ENCODE assay signal across 23 mouse cellular contexts in the genomic region with DNA sequence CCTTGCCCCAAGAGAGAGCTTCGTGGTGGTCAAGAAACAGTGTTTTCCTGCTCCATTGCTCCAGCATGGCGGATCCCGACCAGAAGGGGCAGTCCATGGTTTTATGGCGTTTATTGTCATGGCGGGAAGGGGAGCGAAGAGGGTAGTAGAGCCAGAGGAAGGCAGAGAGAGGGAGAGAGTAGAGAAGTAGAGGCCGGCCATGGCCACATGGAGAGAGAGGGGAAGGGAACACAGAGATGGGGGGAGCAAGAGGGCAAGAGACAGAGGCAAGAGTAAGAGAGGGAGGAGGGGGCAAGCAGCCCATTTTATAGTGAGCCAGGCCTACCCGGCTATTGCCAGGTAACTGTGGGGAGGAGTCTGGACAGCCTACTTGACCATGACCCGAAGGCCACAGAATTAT. TPM values are rescaled to one million over a fixed set of nuclear protein-coding genes. Genes with fewer than 3 reads are reported as not detected.
A peak's percentile ranks its signal among the peaks of the same experiment; 100 is the strongest.
DNase-seq lines count a peak whose midpoint lies in the region; ATAC-seq and TF ChIP-seq lines count a peak whose summit lies in the region.
"Had no signal": no experiment of that assay in that cellular context is flagged by ENCODE, and none has a peak within 500 bp of the region (broad histone marks: within the 10 kb centered on the region; RNA-seq: fewer than 3 reads in every experiment).

No protein-coding gene starts in this region.

- peak; percentile 83 for DNase-seq in heart, adult 11 months
- DNase-seq in heart, postnatal 36 days, result no peak
- DNase-seq in midbrain, embryonic 11.5 days (ENCODE audit: low spot score, missing footprints), result peak; percentile 60
- no peak for DNase-seq in midbrain, postnatal 0 days (ENCODE audit: low spot score)
- DNase-seq: adrenal gland, adult 2 months; adrenal gland, adult 8-10 months; adrenal gland, postnatal 10 days; adrenal gland, postnatal 14 days; adrenal gland, postnatal 25 days; adrenal gland, postnatal 36 days; B cell, adult 2 months; cerebellum, adult 11 months; cerebellum, adult 11-12 months; cerebellum, adult 18-20 months had no signal

- no peak overlapping the region for H3K4me3 ChIP-seq in midbrain, embryonic 11.5 days (ENCODE audit: low read depth, low read length)
- H3K4me3 ChIP-seq in midbrain, postnatal 0 days (ENCODE audit: low read depth, low read length), result no peak overlapping the region

- H3K27me3 ChIP-seq in midbrain, embryonic 11.5 days (ENCODE audit: control insufficient read depth, insufficient read depth, low read length), result peaks cover 9% of the 10 kb centered on the region
- H3K27me3 ChIP-seq in midbrain, postnatal 0 days (ENCODE audit: insufficient read depth, low read length), result peaks cover 18% of the 10 kb centered on the region
- H3K27me3 ChIP-seq: CH12.LX, Patski had no signal

- no peak overlapping the region for H3K9ac ChIP-seq in midbrain, embryonic 11.5 days (ENCODE audit: low read length)
- H3K9ac ChIP-seq in midbrain, postnatal 0 days (replicated peaks; ENCODE audit: low read length, poor library complexity, severe bottlenecking), result no peak overlapping the region

- WGBS in midbrain, embryonic 11.5 days, result 91% methylated on average over 9 of the region's 9 CpGs
- WGBS in midbrain, postnatal 0 days, result 96% methylated on average over 9 of the region's 9 CpGs

- no peaks in the 10 kb centered on the region for H3K9me3 ChIP-seq in midbrain, embryonic 11.5 days (ENCODE audit: control insufficient read depth, low read length)
- no peaks in the 10 kb centered on the region for H3K9me3 ChIP-seq in midbrain, postnatal 0 days (ENCODE audit: low read length)
- H3K9me3 ChIP-seq: G1E had no signal

- H3K4me1 ChIP-seq in midbrain, embryonic 11.5 days (ENCODE audit: control insufficient read depth, insufficient read depth, low read length), result peaks cover 3% of the 10 kb centered on the region; the same call in 1 of the 2 replicates
- H3K4me1 ChIP-seq in midbrain, postnatal 0 days (ENCODE audit: insufficient read depth, low read length), result no peaks in the 10 kb centered on the region

- no peak for ATAC-seq in midbrain, embryonic 11.5 days (ENCODE audit: low FRiP score)
- ATAC-seq in midbrain, postnatal 0 days (ENCODE audit: low FRiP score), result no peak
- ATAC-seq: activated CD4-positive, CD25-positive, alpha-beta regulatory T cell, adult 4 months; CD4-positive, CD25-positive, alpha-beta regulatory T cell, adult 4 months; Patski had no signal

- no peak for TF ChIP-seq CTCF in midbrain, postnatal 0 days (IDR thresholded peaks at IDR 0.05)

- intact Hi-C loops in heart, postnatal 36 days (cut with DNase I), result no loop called here

- no peak overlapping the region for H3K27ac ChIP-seq in midbrain, embryonic 11.5 days (ENCODE audit: low read depth, low read length)
- no peak overlapping the region for H3K27ac ChIP-seq in midbrain, postnatal 0 days (ENCODE audit: low read depth, low read length)

- no peak overlapping the region for H3K4me2 ChIP-seq in midbrain, embryonic 11.5 days
- no peak overlapping the region for H3K4me2 ChIP-seq in midbrain, postnatal 0 days (ENCODE audit: low read depth, low read length, poor library complexity, severe bottlenecking)

- H3K36me3 ChIP-seq in midbrain, embryonic 11.5 days (ENCODE audit: control insufficient read depth, insufficient read depth, low read length), result no peaks in the 10 kb centered on the region
- no peaks in the 10 kb centered on the region for H3K36me3 ChIP-seq in midbrain, postnatal 0 days (ENCODE audit: insufficient read depth, low read length)
- H3K36me3 ChIP-seq: G1E had no signal

RNA-seq across cellular contexts. Expression of gene Olig3, which starts 12.8 kb away (rescaled TPM):
- total RNA-seq in heart, postnatal 36 days (2021), result not detected
- polyA plus RNA-seq in midbrain, embryonic 11.5 days (2014; fragmentation: Nextera tagmentation; extraction: Ambion mirVana), result 18.7 and 20.7 TPM in 2 replicates
- total RNA-seq in midbrain, postnatal 0 days (2014; rRNA removed), result 0.77 TPM in 1 of 2 replicates, not detected in the other
- polyA plus RNA-seq in midbrain, postnatal 0 days (2015; fragmentation: Nextera tagmentation; extraction: Ambion mirVana), result not detected in 2 replicates
- total RNA-seq: adrenal gland, adult 18-20 months; adrenal gland, adult 2 months; adrenal gland, adult 8-10 months; adrenal gland, postnatal 10 days; adrenal gland, postnatal 14 days; adrenal gland, postnatal 25 days; adrenal gland, postnatal 36 days; adrenal gland, postnatal 4 days; CH12.LX; MEL had no signal
- polyA plus RNA-seq: activated CD4-positive, CD25-positive, alpha-beta regulatory T cell, adult 4 months; adrenal gland, adult 2 months; C2C12; CD4-positive, CD25-positive, alpha-beta regulatory T cell, adult 4 months; G1E had no signal

Comparison
In these comparisons a context has a peak if more than half of its experiments do, and no peak if none do; other contexts are left out.
1. DNase-seq: peak in heart, adult 11 months (single experiment) and midbrain, embryonic 11.5 days (single experiment); none in heart, postnatal 36 days (0 of 2) and midbrain, postnatal 0 days (single experiment).